Mouse (Mus musculus) liver, embryonic 14.5 days (tissue): ENCODE results near the gene Erh. TPM values are rescaled to one million over a fixed set of nuclear protein-coding genes. Genes with fewer than 3 reads are reported as not detected.

Source experiments
- ATAC-seq: fragments of 200-750 bp; cut with Nextera tagmentation; 2 replicates; pipeline ENCODE4 v1.8.0; 2017; ENCODE audit warnings: moderate number of reproducible peaks, mild to moderate bottlenecking, moderate library complexity; ENCODE audit not compliant: insufficient read depth
- DNase-seq, 3 experiments: peaks; one replicate each; pipeline ENCODE4 v3.0.0-alpha.2; 2012 to 2013; ENCODE audit warnings: low read depth in 3 of 3, low spot score in 3 of 3
- H3K27ac ChIP-seq: fragments of 300-500 bp; sonication (generic); 2 replicates; pipeline ENCODE4 v1.5.1; 2014; ENCODE audit warnings: moderate library complexity, mild to moderate bottlenecking, control low read depth, inconsistent platforms
- H3K27me3 ChIP-seq: fragments of 300-500 bp; sonication (generic); 2 replicates; pipeline ENCODE4 v1.6.1; 2014; ENCODE audit warnings: mild to moderate bottlenecking, low read length, moderate library complexity; ENCODE audit not compliant: control insufficient read depth, insufficient read depth
- H3K36me3 ChIP-seq: fragments of 300-500 bp; sonication (generic); replicated peaks from 2 replicates; pipeline ENCODE4 v1.6.1; 2014; ENCODE audit warnings: low read depth; ENCODE audit not compliant: control insufficient read depth, insufficient read depth
- H3K4me1 ChIP-seq, 2 experiments: fragments of 200-500 bp in 1 of 2; fragments of 300-500 bp in 1 of 2; sonication (generic) in 1 of 2; replicated peaks; 2 replicates each; pipeline ENCODE4 v1.6.1; 2012 to 2014; ENCODE audit warnings: antibody characterized with exemption in 1 of 2, inconsistent platforms in 1 of 2, low read length in 1 of 2; ENCODE audit not compliant: control insufficient read depth in 2 of 2, insufficient read depth in 2 of 2
- H3K4me2 ChIP-seq: fragments of 300-500 bp; sonication (generic); 2 replicates; pipeline ENCODE4 v1.6.1; 2014; ENCODE audit warnings: low read depth, mild to moderate bottlenecking, control low read depth, moderate library complexity
- H3K4me3 ChIP-seq, 2 experiments: fragments of 200-500 bp in 1 of 2; fragments of 300-500 bp in 1 of 2; sonication (generic) in 1 of 2; 2 replicates each; pipeline ENCODE4 v1.5.1; 2012 to 2014; ENCODE audit warnings: low read depth in 2 of 2, low read length in 2 of 2, mild to moderate bottlenecking in 2 of 2, control low read depth in 1 of 2, inconsistent platforms in 1 of 2, moderate library complexity in 1 of 2; ENCODE audit not compliant: insufficient read depth in 1 of 2
- H3K9ac ChIP-seq: fragments of 300-500 bp; sonication (generic); replicated peaks from 2 replicates; pipeline ENCODE4 v1.6.1; 2014; ENCODE audit warnings: mild to moderate bottlenecking, control low read depth, moderate library complexity
- H3K9me3 ChIP-seq: fragments of 300-500 bp; sonication (generic); 2 replicates; pipeline ENCODE4 v1.6.1; 2016; ENCODE audit warnings: low read length, mixed read lengths; ENCODE audit not compliant: control insufficient read depth
- CTCF ChIP-seq: IDR thresholded peaks from 2 replicates; pipeline ENCODE4 v1.5.1; 2016; ENCODE audit warnings: antibody characterized with exemption, low read depth, control low read depth
- EP300 ChIP-seq: IDR thresholded peaks from 2 replicates; pipeline ENCODE4 v1.6.1; 2016; ENCODE audit warnings: antibody characterized with exemption, low read depth
- WGBS: fragments of 180-500 bp; shearing (Covaris S2); extraction: QIAGEN DNeasy Blood & Tissue Kit; methylation state at CpG from one replicate; pipeline ENCODE4 v1.1.7; 2014; ENCODE audit not compliant: insufficient replicate concordance; 5-methylcytosine and 5-hydroxymethylcytosine counted together
- polyA plus RNA-seq, 2 experiments: library from polyadenylated mRNA; depleted of rRNA in 1 of 2; stranded (reverse) in 1 of 2; unstranded in 1 of 2; fragments of >200 nt; fragmentation: Nextera tagmentation in 1 of 2; extraction: Ambion mirVana in 1 of 2; gene quantifications; 2 replicates each; pipeline versions ENCODE4 v1.2.1 to v1.2.3; 2012 to 2014

Erh gene
- polyA plus RNA-seq, 2 experiments = 123 to 144 TPM

DNA sequence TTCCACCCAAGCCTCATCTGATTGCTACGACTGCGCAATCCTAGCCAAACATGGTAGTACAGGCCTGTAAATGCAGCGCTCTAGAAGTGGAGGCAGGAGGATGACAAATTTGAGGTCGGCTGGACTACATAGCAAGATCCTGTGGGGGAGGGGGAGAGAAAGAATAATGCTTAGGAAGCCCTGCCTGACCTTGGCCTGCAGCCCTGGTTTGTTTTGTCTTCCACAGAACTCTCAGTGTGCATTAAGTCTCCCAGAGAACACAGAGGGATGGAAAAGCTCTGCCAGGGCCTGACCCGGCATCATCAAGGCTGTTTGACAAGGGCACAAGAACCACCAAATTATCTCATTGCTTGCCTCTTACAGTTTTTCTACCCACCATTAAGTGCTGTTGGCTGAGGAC is 45.6 kb upstream of the Erh start:
- H3K27ac ChIP-seq = no peak overlapping the region
- H3K9me3 ChIP-seq = no peaks in the 10 kb centered on the region
- DNase-seq = no peak
- no peak overlapping the region for H3K4me2 ChIP-seq
- H3K36me3 ChIP-seq = no peaks in the 10 kb centered on the region
- peaks cover 38% of the 10 kb centered on the region for H3K27me3 ChIP-seq
- 59% methylated on average over 5 of the region's 5 CpGs for WGBS
- peaks cover 0 to 5% of the 10 kb centered on the region in 2 experiments; a peak in 3 of 4 replicates for H3K4me1 ChIP-seq
- no peak overlapping the region for H3K9ac ChIP-seq
- H3K4me3 ChIP-seq = no peak overlapping the region
- ATAC-seq = no peak
- TF ChIP-seq EP300 (no peak), CTCF (no peak)

DNA sequence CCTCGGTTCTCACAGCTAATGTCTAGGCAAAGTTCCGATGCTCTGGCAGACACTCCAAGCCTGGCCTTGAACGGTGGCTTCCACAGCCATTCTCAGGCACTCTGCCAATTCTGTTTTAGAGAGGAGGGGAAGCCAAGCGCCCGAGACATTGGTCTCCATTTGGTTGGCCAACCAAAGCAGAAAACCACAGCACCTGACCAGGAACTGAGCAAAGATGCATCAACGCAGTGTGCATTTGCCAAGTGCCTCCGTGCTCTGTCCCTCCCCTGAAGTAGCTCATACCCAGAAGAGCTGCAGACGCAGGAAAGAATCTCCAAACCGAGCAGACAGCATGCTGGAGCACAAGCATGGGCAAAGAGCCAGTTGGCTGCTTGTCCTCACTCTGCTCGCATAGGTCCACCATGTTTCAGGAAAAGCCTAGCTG is 43.7 kb upstream of the Erh start:
- no peak for ATAC-seq
- DNase-seq = no peak

DNA sequence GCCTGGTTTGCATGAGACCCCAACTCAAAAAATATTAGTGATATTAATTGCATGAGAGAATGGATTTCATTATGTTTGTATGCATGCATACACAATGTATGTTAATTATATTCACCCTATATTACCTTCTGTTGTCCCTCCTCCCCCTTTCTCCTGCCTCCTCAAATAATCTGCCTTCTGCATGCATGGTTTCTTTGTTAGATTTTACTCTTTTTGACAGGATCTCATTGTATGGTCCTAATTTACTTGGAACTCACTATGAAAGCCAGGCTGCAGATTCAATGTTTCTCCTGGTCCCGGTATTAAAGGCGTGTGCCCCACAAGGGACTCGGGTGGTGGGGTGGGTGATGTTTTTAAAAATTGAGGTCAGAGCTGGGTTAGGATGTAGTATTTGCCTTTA is 40.2 kb upstream of the Erh start:
- Histone ChIP-seq H3K9ac (no peak overlapping the region), H3K27ac (no peak overlapping the region), H3K4me2 (peak overlapping the region; percentile 1; the same call in 1 of the 2 replicates), H3K36me3 (no peaks in the 10 kb centered on the region; the same call in none of the 2 replicates), H3K4me3 (no peak overlapping the region), H3K9me3 (no peaks in the 10 kb centered on the region), H3K27me3 (no peaks in the 10 kb centered on the region), H3K4me1 (peaks cover 16 to 26% of the 10 kb centered on the region in 2 experiments)
- 80% methylated on average over 3 of the region's 3 CpGs for WGBS
- TF ChIP-seq EP300 (no peak), CTCF (no peak)
- DNase-seq = no peak
- ATAC-seq = no peak

More for the DNA sequence above, 43.7 kb upstream of the Erh start:
- TF ChIP-seq CTCF (no peak), EP300 (no peak)
- Histone ChIP-seq H3K9ac (no peak overlapping the region), H3K4me3 (no peak overlapping the region), H3K4me2 (no peak overlapping the region), H3K9me3 (no peaks in the 10 kb centered on the region), H3K36me3 (no peaks in the 10 kb centered on the region), H3K4me1 (peaks cover 15 to 23% of the 10 kb centered on the region in 2 experiments), H3K27me3 (peaks cover 26% of the 10 kb centered on the region), H3K27ac (no peak overlapping the region)
- 59% methylated on average over 10 of the region's 10 CpGs for WGBS

DNA sequence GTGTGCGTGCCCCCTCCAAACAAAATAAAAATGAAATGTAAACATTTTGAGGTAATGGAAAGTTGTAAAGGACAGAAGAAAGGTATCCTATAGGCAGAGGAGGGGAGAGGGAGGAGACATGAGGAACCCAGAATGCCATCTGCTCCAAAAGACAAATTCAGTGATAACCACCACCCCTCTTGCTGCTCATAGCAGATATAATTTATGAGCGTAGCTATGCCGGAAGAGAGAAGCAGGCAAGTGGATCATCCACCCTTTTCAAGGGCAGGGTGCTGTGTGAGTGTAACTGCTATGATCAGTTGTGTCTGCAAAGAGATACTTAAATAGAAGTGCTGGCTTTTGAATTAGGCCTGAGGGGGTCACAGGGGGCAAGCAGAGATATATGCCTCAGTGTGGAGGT is 39.4 kb upstream of the Erh start:
- WGBS = 37% methylated on average over 3 of the region's 3 CpGs
- H3K9ac ChIP-seq = no peak overlapping the region
- H3K27ac ChIP-seq = peak overlapping the region; percentile 57
- TF ChIP-seq EP300 = peak; percentile 72
- TF ChIP-seq CTCF = no peak
- H3K27me3 ChIP-seq = no peaks in the 10 kb centered on the region
- no peaks in the 10 kb centered on the region for H3K9me3 ChIP-seq
- DNase-seq (peak; percentile 23 to 53 (median 34)), ATAC-seq (peak; percentile 91)
- 0 out of 2 replicates have a peak overlapping the region, but pooled peaks have one; percentile 28 for H3K4me2 ChIP-seq
- no peaks in the 10 kb centered on the region; the same call in none of the 2 replicates for H3K36me3 ChIP-seq
- peaks cover 16 to 26% of the 10 kb centered on the region in 2 experiments for H3K4me1 ChIP-seq
- H3K4me3 ChIP-seq = no peak overlapping the region; a peak in 1 of 4 replicates

DNA sequence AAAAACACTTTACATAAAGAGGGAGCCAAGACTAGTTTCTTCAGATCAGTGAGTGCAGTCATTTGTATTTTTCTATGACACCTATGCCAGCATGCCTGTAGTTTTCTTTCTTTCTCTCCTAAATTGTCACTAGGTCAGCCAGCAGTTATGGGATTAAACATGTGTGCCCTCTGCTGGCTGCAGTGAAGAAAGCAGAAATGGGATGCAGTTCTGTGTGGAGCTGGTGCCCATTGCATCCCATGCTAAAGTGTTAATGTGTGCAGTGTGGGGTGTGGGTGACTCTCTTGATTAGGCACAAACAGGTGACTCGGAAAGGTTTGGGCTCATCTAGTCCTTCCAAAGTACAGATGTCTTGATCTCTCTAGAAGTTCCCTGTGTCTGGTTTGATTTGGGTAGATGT is 37.2 kb upstream of the Erh start:
- Histone ChIP-seq H3K36me3 (no peaks in the 10 kb centered on the region; the same call in none of the 2 replicates), H3K9ac (no peak overlapping the region), H3K4me2 (no peak overlapping the region), H3K27me3 (no peaks in the 10 kb centered on the region), H3K27ac (no peak overlapping the region), H3K4me1 (peaks cover 16 to 26% of the 10 kb centered on the region in 2 experiments), H3K4me3 (no peak overlapping the region), H3K9me3 (no peaks in the 10 kb centered on the region)
- no peak for ATAC-seq
- peak in 2 of 3 experiments; percentile 20 for DNase-seq
- 50% methylated on average over 1 of the region's 1 CpGs for WGBS
- TF ChIP-seq CTCF = peak; percentile 79
- TF ChIP-seq EP300 = no peak
